34 mouse cellular contexts compared by ENCODE assay signal in genomic region chr4:88019645-88020044, GRCm38 (mm10).
"Had no signal": no experiment of that assay in that cellular context is flagged by ENCODE, and none has a peak within 500 bp of the region (broad histone marks: within the 10 kb centered on the region; RNA-seq: fewer than 3 reads in every experiment).

No protein-coding gene starts in this region.

- ATAC-seq: hindbrain, embryonic 16.5 days; hindbrain, postnatal 0 days; inflammation-experienced regulatory T-cells, adult 6 months; intestine, embryonic 15.5 days; intestine, embryonic 16.5 days; intestine, postnatal 0 days had no signal

- DNase-seq: heart, postnatal 14 days; heart, postnatal 36 days; heart, postnatal 4 days; kidney, adult 11 months; kidney, adult 18-20 months; kidney, adult 2 months; kidney, adult 8-10 months; kidney, adult 9 months; kidney, postnatal 10 days; kidney, postnatal 14 days; kidney, postnatal 25 days; kidney, postnatal 36 days; kidney, postnatal 4 days; layer of hippocampus, adult 9-11 months; layer of hippocampus, postnatal 36 days had no signal

- H3K9ac ChIP-seq: heart, embryonic 12.5 days; heart, embryonic 13.5 days; heart, embryonic 15.5 days; hindbrain, embryonic 12.5 days; hindbrain, embryonic 14.5 days; hindbrain, embryonic 15.5 days; intestine, embryonic 15.5 days; kidney, embryonic 15.5 days had no signal

- H3K27me3 ChIP-seq: heart, embryonic 12.5 days; heart, embryonic 13.5 days; heart, embryonic 15.5 days; hindbrain, embryonic 12.5 days; hindbrain, embryonic 15.5 days; intestine, embryonic 15.5 days; kidney, embryonic 15.5 days had no signal

- H3K9me3 ChIP-seq: heart, embryonic 10.5 days; heart, embryonic 12.5 days; heart, embryonic 13.5 days; heart, embryonic 15.5 days; hindbrain, embryonic 10.5 days; hindbrain, embryonic 12.5 days; hindbrain, embryonic 15.5 days; intestine, embryonic 15.5 days; kidney, embryonic 15.5 days had no signal

- H3K4me2 ChIP-seq: heart, embryonic 11.5 days; heart, embryonic 12.5 days; heart, embryonic 13.5 days; heart, embryonic 15.5 days; hindbrain, embryonic 12.5 days; hindbrain, embryonic 14.5 days; hindbrain, embryonic 15.5 days; intestine, embryonic 15.5 days; kidney, embryonic 15.5 days had no signal

- H3K4me3 ChIP-seq: heart, embryonic 10.5 days; heart, embryonic 12.5 days; heart, embryonic 13.5 days; heart, embryonic 15.5 days; hindbrain, embryonic 10.5 days; hindbrain, embryonic 12.5 days; hindbrain, embryonic 15.5 days; intestine, embryonic 15.5 days; kidney, embryonic 15.5 days; layer of hippocampus, adult 2 months; left cerebral cortex, adult 2 months had no signal

- H3K27ac ChIP-seq: heart, embryonic 10.5 days; heart, embryonic 13.5 days; heart, embryonic 15.5 days; hindbrain, embryonic 10.5 days; hindbrain, embryonic 12.5 days; hindbrain, embryonic 14.5 days; hindbrain, embryonic 15.5 days; hindbrain, postnatal 0 days; intestine, embryonic 15.5 days; kidney, postnatal 0 days; layer of hippocampus, adult 2 months; left cerebral cortex, adult 2 months had no signal

- H3K36me3 ChIP-seq: heart, embryonic 15.5 days; intestine, embryonic 15.5 days had no signal
